Mouse (Mus musculus): ENCODE data around the gene 2510002D24Rik. TPM values are rescaled to one million over a fixed set of nuclear protein-coding genes. Genes with fewer than 3 reads are reported as not detected.

Gene 2510002D24Rik
- total and polyA plus RNA-seq, 2 experiments from 2014 or later, result 32.9 to 45.6 TPM

DNA sequence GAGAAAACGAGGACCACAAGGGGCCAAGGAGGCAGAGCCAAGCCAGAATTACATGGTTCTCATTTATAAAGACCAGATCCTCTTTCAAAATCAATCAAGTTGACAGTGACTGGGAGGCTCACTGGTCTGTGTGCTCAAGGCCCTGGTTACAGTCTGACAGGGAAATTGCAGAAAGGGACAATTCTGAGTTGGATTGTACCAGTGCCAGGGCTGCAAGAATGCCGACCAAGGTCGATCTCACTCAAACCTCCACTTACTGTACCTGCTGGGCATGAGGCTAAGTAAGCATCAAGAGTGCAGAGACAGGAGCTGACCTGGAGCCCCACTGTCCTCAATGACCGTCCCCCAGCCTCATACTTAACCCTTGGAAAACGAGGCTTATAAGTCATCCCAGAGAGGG lies 38.2 kb upstream of the 2510002D24Rik start:
- H3K4me1 ChIP-seq (ENCODE audit: control insufficient read depth, insufficient read depth), result no peaks in the 10 kb centered on the region
- H3K27me3 ChIP-seq (ENCODE audit: control insufficient read depth, insufficient read depth, low read length), result no peaks in the 10 kb centered on the region
- no peak overlapping the region for H3K4me2 ChIP-seq (ENCODE audit: low read depth, low read length)
- H3K9me3 ChIP-seq (replicated peaks; ENCODE audit: control insufficient read depth, low read length), result no peaks in the 10 kb centered on the region
- no peak for ATAC-seq (ENCODE audit: insufficient read depth, low read depth)
- DNase-seq (ENCODE audit: low spot score), result no peak
- no peak overlapping the region for H3K4me3 ChIP-seq (ENCODE audit: low read depth, low read length)
- H3K36me3 ChIP-seq (replicated peaks; ENCODE audit: control insufficient read depth, insufficient read depth, low read length), result peaks cover 69% of the 10 kb centered on the region
- 83% methylated on average over 5 of the region's 5 CpGs for WGBS
- no peak for TF ChIP-seq EP300 (IDR thresholded peaks at IDR 0.05; ENCODE audit: low read depth)
- H3K27ac ChIP-seq (ENCODE audit: low read depth), result no peak overlapping the region
- H3K9ac ChIP-seq (replicated peaks; ENCODE audit: low read depth, low read length), result no peak overlapping the region

DNA sequence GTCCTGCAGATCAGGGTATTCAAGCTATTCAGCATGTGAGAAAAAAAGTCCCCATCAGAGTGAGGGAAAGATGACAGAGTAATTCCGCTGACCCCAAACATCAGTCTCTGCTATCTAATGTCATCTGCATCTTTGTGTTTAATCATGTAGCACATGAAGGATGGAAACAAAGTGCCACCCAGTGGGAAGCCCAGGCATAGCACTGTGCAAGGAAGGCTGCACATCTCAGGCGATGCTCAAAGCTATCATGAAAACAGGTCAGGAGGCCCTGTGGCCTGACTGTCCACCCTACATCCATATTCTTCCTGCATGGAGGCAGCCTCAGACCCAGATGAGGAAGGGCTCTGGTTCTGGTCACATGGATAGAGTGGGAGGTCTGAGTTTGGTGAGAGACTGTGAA lies 37.5 kb upstream of the 2510002D24Rik start:
- no peak overlapping the region for H3K27ac ChIP-seq (ENCODE audit: low read depth)
- TF ChIP-seq EP300 (IDR thresholded peaks at IDR 0.05; ENCODE audit: low read depth) (no peak), CTCF (IDR thresholded peaks at IDR 0.05; ENCODE audit: low read depth) (peak; percentile 78)
- DNase-seq (ENCODE audit: low spot score), result no peak
- no peaks in the 10 kb centered on the region for H3K4me1 ChIP-seq (ENCODE audit: control insufficient read depth, insufficient read depth)
- H3K9ac ChIP-seq (replicated peaks; ENCODE audit: low read depth, low read length), result no peak overlapping the region
- H3K4me2 ChIP-seq (ENCODE audit: low read depth, low read length), result no peak overlapping the region
- H3K9me3 ChIP-seq (replicated peaks; ENCODE audit: control insufficient read depth, low read length), result no peaks in the 10 kb centered on the region
- 72% methylated on average over 2 of the region's 2 CpGs for WGBS
- H3K4me3 ChIP-seq (ENCODE audit: low read depth, low read length), result no peak overlapping the region
- no peaks in the 10 kb centered on the region for H3K27me3 ChIP-seq (ENCODE audit: control insufficient read depth, insufficient read depth, low read length)
- ATAC-seq (ENCODE audit: insufficient read depth, low read depth), result 0 out of 2 replicates have a peak, but pooled peaks have one; percentile 27
- H3K36me3 ChIP-seq (replicated peaks; ENCODE audit: control insufficient read depth, insufficient read depth, low read length), result peaks cover 64% of the 10 kb centered on the region

GRCm38 (mm10) chr16:18805746-18806145 lies 30.6 kb upstream of the 2510002D24Rik start:
- Histone ChIP-seq H3K27me3 (ENCODE audit: control insufficient read depth, insufficient read depth, low read length) (no peaks in the 10 kb centered on the region), H3K4me2 (ENCODE audit: low read depth, low read length) (no peak overlapping the region), H3K36me3 (replicated peaks; ENCODE audit: control insufficient read depth, insufficient read depth, low read length) (peaks cover 52% of the 10 kb centered on the region), H3K9ac (replicated peaks; ENCODE audit: low read depth, low read length) (no peak overlapping the region), H3K9me3 (replicated peaks; ENCODE audit: control insufficient read depth, low read length) (no peaks in the 10 kb centered on the region), H3K4me3 (ENCODE audit: low read depth, low read length) (no peak overlapping the region), H3K4me1 (ENCODE audit: control insufficient read depth, insufficient read depth) (0 out of 2 replicates have a peak, but pooled peaks cover 2% of the 10 kb centered on the region), H3K27ac (ENCODE audit: low read depth) (no peak overlapping the region)
- WGBS, result 91% methylated on average over 2 of the region's 2 CpGs
- no peak for TF ChIP-seq EP300 (IDR thresholded peaks at IDR 0.05; ENCODE audit: low read depth)
- TF ChIP-seq CTCF (IDR thresholded peaks at IDR 0.05; ENCODE audit: low read depth), result no peak
- no peak for ATAC-seq (ENCODE audit: insufficient read depth, low read depth)
- no peak for DNase-seq (ENCODE audit: low spot score)

GRCm38 (mm10) chr16:18809001-18809400 lies 27.4 kb upstream of the 2510002D24Rik start:
- TF ChIP-seq CTCF (IDR thresholded peaks at IDR 0.05; ENCODE audit: low read depth) (no peak), EP300 (IDR thresholded peaks at IDR 0.05; ENCODE audit: low read depth) (no peak)
- Histone ChIP-seq H3K27me3 (ENCODE audit: control insufficient read depth, insufficient read depth, low read length) (no peaks in the 10 kb centered on the region), H3K36me3 (replicated peaks; ENCODE audit: control insufficient read depth, insufficient read depth, low read length) (peaks cover 42% of the 10 kb centered on the region), H3K4me2 (ENCODE audit: low read depth, low read length) (no peak overlapping the region), H3K4me3 (ENCODE audit: low read depth, low read length) (no peak overlapping the region), H3K4me1 (ENCODE audit: control insufficient read depth, insufficient read depth) (peaks cover 14% of the 10 kb centered on the region), H3K27ac (ENCODE audit: low read depth) (no peak overlapping the region), H3K9ac (replicated peaks; ENCODE audit: low read depth, low read length) (no peak overlapping the region), H3K9me3 (replicated peaks; ENCODE audit: control insufficient read depth, low read length) (no peaks in the 10 kb centered on the region)
- DNase-seq (ENCODE audit: low spot score) (no peak), ATAC-seq (ENCODE audit: insufficient read depth, low read depth) (no peak)
- WGBS, result 89% methylated on average over 5 of the region's 5 CpGs

DNA sequence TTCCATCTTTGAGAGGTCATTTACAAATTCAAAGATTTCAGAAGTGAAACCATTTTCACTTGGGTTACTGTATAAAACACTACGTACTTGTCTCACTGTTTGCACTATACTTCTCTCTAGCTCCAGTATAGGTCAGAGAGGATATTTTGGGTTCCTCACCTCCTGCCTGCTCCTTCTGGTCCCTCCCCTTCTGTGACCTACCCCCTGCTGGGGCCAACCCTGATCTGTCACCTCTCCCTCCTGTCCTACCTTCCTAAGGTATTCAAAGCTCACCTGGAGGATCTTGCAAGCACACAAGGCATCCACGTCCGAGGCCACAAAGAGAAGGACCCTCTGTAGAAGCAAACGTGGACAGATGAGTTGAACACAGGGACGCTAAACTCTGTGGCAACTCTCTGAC lies 25.3 kb upstream of the 2510002D24Rik start:
- no peak for DNase-seq (ENCODE audit: low spot score)
- 6% methylated on average over 5 of the region's 5 CpGs for WGBS
- Histone ChIP-seq H3K36me3 (replicated peaks; ENCODE audit: control insufficient read depth, insufficient read depth, low read length) (peaks cover 48% of the 10 kb centered on the region), H3K27ac (ENCODE audit: low read depth) (peak overlapping the region; percentile 83), H3K9me3 (replicated peaks; ENCODE audit: control insufficient read depth, low read length) (no peaks in the 10 kb centered on the region), H3K27me3 (ENCODE audit: control insufficient read depth, insufficient read depth, low read length) (no peaks in the 10 kb centered on the region), H3K4me2 (ENCODE audit: low read depth, low read length) (peak overlapping the region; percentile 92), H3K9ac (replicated peaks; ENCODE audit: low read depth, low read length) (peak overlapping the region; percentile 54), H3K4me3 (ENCODE audit: low read depth, low read length) (peak overlapping the region; percentile 71), H3K4me1 (ENCODE audit: control insufficient read depth, insufficient read depth) (peaks cover 14% of the 10 kb centered on the region)
- ATAC-seq (ENCODE audit: insufficient read depth, low read depth), result no peak
- TF ChIP-seq CTCF (IDR thresholded peaks at IDR 0.05; ENCODE audit: low read depth), result no peak
